Mouse (Mus musculus): ENCODE data around the gene Asphd2.

The Asphd2 gene

GRCm38 (mm10) chr5:112391002-112391401 is 3.7 kb downstream of the Asphd2 start:
- DNase-seq (ENCODE audit: low read depth, low spot score) = peak; percentile 13

GRCm38 (mm10) chr5:112389352-112389751 is 5.3 kb downstream of the Asphd2 start:
- no peak for DNase-seq (ENCODE audit: low read depth, low spot score)

- DNase-seq (ENCODE audit: low read depth, low spot score) = peak; percentile 42
Observed at GRCm38 (mm10) chr5:112385973-112386372, 8.7 kb downstream of the Asphd2 start.

GRCm38 (mm10) chr5:112384805-112385472 is 9.7 kb downstream of the Asphd2 start:
- DNase-seq (ENCODE audit: low read depth, low spot score) = no peak

- DNase-seq (ENCODE audit: low read depth, low spot score) = no peak
Observed at GRCm38 (mm10) chr5:112382641-112383330, 11.9 kb downstream of the Asphd2 start.

- DNase-seq (ENCODE audit: low read depth, low spot score) = no peak
Observed at GRCm38 (mm10) chr5:112382042-112382441, 12.6 kb downstream of the Asphd2 start.

GRCm38 (mm10) chr5:112381154-112381553 is 13.5 kb downstream of the Asphd2 start:
- no peak for DNase-seq (ENCODE audit: low read depth, low spot score)

GRCm38 (mm10) chr5:112378716-112379115 is 15.9 kb downstream of the Asphd2 start:
- DNase-seq (ENCODE audit: low read depth, low spot score) = no peak

GRCm38 (mm10) chr5:112377380-112377779 is 17.3 kb downstream of the Asphd2 start:
- no peak for DNase-seq (ENCODE audit: low read depth, low spot score)

GRCm38 (mm10) chr5:112376111-112376510 is 18.6 kb downstream of the Asphd2 start:
- no peak for DNase-seq (ENCODE audit: low read depth, low spot score)

GRCm38 (mm10) chr5:112371933-112372332 is 22.7 kb downstream of the Asphd2 start:
- no peak for DNase-seq (ENCODE audit: low read depth, low spot score)

GRCm38 (mm10) chr5:112370236-112370813 is 24.3 kb downstream of the Asphd2 start:
- DNase-seq (ENCODE audit: low read depth, low spot score) = no peak

GRCm38 (mm10) chr5:112369326-112369725 is 25.3 kb downstream of the Asphd2 start:
- no peak for DNase-seq (ENCODE audit: low read depth, low spot score)

GRCm38 (mm10) chr5:112368666-112369065 is 26.0 kb downstream of the Asphd2 start:
- DNase-seq (ENCODE audit: low read depth, low spot score) = no peak

- no peak for DNase-seq (ENCODE audit: low read depth, low spot score)
Observed at GRCm38 (mm10) chr5:112367929-112368328, 26.7 kb downstream of the Asphd2 start.

- no peak for DNase-seq (ENCODE audit: low read depth, low spot score)
Observed at GRCm38 (mm10) chr5:112367338-112367737, 27.3 kb downstream of the Asphd2 start.

GRCm38 (mm10) chr5:112366879-112367278 is 27.8 kb downstream of the Asphd2 start:
- no peak for DNase-seq (ENCODE audit: low read depth, low spot score)

- DNase-seq (ENCODE audit: low read depth, low spot score) = no peak
Observed at GRCm38 (mm10) chr5:112364184-112364797, 30.4 kb downstream of the Asphd2 start.

- DNase-seq (ENCODE audit: low read depth, low spot score) = no peak
Observed at GRCm38 (mm10) chr5:112360077-112360476, 34.6 kb downstream of the Asphd2 start.

GRCm38 (mm10) chr5:112359520-112359919 is 35.1 kb downstream of the Asphd2 start:
- no peak for DNase-seq (ENCODE audit: low read depth, low spot score)

GRCm38 (mm10) chr5:112356322-112356721 is 38.3 kb downstream of the Asphd2 start:
- no peak for DNase-seq (ENCODE audit: low read depth, low spot score)

GRCm38 (mm10) chr5:112355910-112356309 is 38.8 kb downstream of the Asphd2 start, which contains the start of gene Gm6583:
TSS of gene Gm6583 (minus strand) at chr5:112356033.
- no peak for DNase-seq (ENCODE audit: low read depth, low spot score)

All from WW6 (cell line).